Mouse (Mus musculus): Measurements from ENCODE around the gene 4930442H23Rik. TPM values are rescaled to one million over a fixed set of nuclear protein-coding genes. Genes with fewer than 3 reads are reported as not detected.
"Not testable (repeated sequence)": the region's sequence is repeated elsewhere in the genome, so short reads cannot be mapped to it uniquely, and the experiment has no call there.

The 4930442H23Rik gene
- total and polyA plus RNA-seq, 2 experiments from 2014 or later: not detected

DNA sequence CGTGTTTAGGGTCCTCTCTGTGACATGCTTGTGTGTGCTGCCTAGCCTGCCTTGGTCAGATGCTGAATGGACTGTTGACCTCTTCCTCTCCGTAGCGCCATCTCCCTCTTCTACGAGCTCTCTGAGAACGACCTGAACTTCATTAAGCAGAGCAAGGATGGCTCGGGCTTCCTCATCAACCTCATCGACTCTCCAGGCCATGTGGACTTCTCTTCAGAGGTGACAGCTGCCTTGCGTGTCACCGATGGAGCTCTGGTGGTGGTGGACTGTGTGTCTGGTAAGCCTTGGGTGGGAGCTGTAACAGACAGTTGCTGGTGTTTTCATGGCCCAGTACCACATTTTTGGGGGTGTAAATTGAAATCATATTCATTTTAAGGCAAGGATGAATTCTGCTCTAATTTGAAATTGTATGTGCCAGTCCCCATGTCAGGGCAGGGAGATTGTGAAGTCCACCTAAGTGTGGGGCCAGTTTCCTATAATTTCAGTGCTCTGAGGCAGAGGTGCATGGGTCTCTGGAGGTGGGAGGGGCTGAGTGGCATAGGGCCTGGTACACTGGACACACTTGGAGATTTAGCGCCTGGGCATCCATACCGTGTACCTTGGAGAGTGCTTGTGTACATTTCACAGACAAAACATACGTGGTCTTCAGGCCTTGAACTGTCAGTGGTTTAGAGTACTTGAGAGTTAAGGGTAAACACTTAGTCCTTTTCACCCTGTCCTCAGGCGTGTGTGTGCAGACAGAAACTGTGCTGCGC is 5.5 kb downstream of the 4930442H23Rik start:
- Histone ChIP-seq H3K4me3 (ENCODE audit: low read depth, low read length) (peak overlapping the region; percentile 88), H3K36me3 (ENCODE audit: insufficient read depth, low read length) (peaks cover 39% of the 10 kb centered on the region), H3K4me1 (ENCODE audit: insufficient read depth, low read length) (no peaks in the 10 kb centered on the region), H3K27ac (ENCODE audit: low read depth, low read length) (no peak overlapping the region), H3K9ac (replicated peaks; ENCODE audit: low read length, poor library complexity, severe bottlenecking) (peak overlapping the region; percentile 94; the same call in 1 of the 2 replicates), H3K9me3 (ENCODE audit: low read length) (no peaks in the 10 kb centered on the region), H3K27me3 (ENCODE audit: insufficient read depth, low read length) (no peaks in the 10 kb centered on the region), H3K4me2 (ENCODE audit: low read depth, low read length, poor library complexity, severe bottlenecking) (peak overlapping the region; percentile 60)
- no peak for DNase-seq (ENCODE audit: low spot score)
- no peak for TF ChIP-seq CTCF (IDR thresholded peaks at IDR 0.05)
- WGBS: 71% methylated on average over 14 of the region's 14 CpGs
- ATAC-seq (ENCODE audit: low FRiP score): no peak

DNA sequence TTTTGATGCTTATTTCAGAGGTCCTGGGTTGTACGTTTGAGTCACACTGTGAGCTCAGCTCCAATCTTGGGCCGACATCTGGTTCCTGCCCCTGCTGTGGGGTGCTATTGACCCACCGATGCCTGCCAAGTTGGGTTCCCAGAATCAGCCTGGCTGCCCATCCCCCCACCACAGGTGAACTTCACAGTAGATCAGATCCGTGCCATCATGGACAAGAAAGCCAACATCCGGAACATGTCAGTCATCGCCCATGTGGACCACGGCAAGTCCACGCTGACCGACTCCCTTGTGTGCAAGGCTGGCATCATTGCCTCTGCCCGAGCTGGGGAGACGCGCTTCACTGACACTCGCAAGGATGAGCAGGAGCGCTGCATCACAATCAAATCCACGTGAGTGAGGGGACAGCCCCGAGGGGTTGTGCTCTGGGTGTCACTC is 6.1 kb downstream of the 4930442H23Rik start:
- H3K9me3 ChIP-seq (ENCODE audit: low read length): no peaks in the 10 kb centered on the region
- no peaks in the 10 kb centered on the region for H3K27me3 ChIP-seq (ENCODE audit: insufficient read depth, low read length)
- peaks cover 39% of the 10 kb centered on the region for H3K36me3 ChIP-seq (ENCODE audit: insufficient read depth, low read length)
- peak overlapping the region; percentile 60 for H3K4me2 ChIP-seq (ENCODE audit: low read depth, low read length, poor library complexity, severe bottlenecking)
- no peak for TF ChIP-seq CTCF (IDR thresholded peaks at IDR 0.05)
- H3K9ac ChIP-seq (replicated peaks; ENCODE audit: low read length, poor library complexity, severe bottlenecking): peak overlapping the region; percentile 94
- DNase-seq (ENCODE audit: low spot score) (no peak), ATAC-seq (ENCODE audit: low FRiP score) (no peak)
- H3K4me1 ChIP-seq (ENCODE audit: insufficient read depth, low read length): no peaks in the 10 kb centered on the region
- 10% methylated on average over 16 of the region's 16 CpGs for WGBS
- H3K4me3 ChIP-seq (ENCODE audit: low read depth, low read length): peak overlapping the region; percentile 88
- no peak overlapping the region for H3K27ac ChIP-seq (ENCODE audit: low read depth, low read length)

DNA sequence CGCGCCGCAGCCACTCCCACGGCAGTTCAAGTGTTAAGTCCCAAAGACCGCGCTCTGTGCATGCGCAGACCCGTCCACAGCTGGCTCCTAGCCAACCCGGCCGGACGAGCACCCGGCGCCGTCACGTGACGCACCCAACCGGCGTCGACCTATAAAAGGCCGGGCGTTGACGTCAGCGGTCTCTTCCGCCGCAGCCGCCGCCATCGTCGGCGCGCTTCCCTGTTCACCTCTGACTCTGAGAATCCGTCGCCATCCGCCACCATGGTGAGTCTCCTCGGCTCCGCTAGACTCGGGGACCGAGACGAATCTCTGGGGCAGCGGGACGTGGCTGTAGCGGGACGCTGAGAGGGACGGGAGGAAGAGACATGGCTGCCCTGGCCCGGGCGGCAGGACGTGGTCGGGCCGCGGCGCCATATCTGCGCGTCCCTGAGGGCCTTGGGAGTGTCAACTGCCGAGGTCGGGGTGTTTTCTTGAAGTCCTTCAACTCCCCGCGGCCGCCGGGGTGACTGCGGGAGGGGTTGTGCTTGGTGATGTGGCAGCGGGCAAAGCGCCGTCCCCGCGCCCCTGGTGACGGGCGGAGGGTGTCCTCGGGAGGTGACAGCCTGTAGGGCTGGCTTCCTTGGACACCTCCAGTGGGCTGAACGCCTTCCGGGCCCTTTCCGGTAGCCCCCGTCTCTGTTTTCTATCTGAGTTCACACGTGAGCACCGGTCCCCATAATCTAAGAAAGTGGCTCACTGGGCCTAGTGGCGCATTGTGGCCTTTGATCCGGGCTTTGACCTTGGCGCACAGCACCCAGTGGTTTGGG is 7.0 kb downstream of the 4930442H23Rik start, which contains the start of gene Eef2:
Gene Eef2, plus strand, starts transcription at position 166 of the 806 bp plus-strand sequence.
- H3K27ac ChIP-seq (ENCODE audit: low read depth, low read length): peak within 1 kb of the TSS; percentile 94
- H3K4me3 ChIP-seq (ENCODE audit: low read depth, low read length): peak within 1 kb of the TSS; percentile 88
- peak within 1 kb of the TSS; percentile 94 for H3K9ac ChIP-seq (replicated peaks; ENCODE audit: low read length, poor library complexity, severe bottlenecking)
- H3K9me3 ChIP-seq (ENCODE audit: low read length): no peaks in the 10 kb centered on the region
- DNase-seq (ENCODE audit: low spot score) (peak; percentile 98), ATAC-seq (ENCODE audit: low FRiP score) (peak; percentile 77)
- H3K4me1 ChIP-seq (ENCODE audit: insufficient read depth, low read length): no peaks in the 10 kb centered on the region
- WGBS: under 1% methylated on average over 76 of the region's 77 CpGs
- TF ChIP-seq CTCF (IDR thresholded peaks at IDR 0.05): no peak
- no peaks in the 10 kb centered on the region for H3K27me3 ChIP-seq (ENCODE audit: insufficient read depth, low read length)
- peak within 1 kb of the TSS; percentile 60 for H3K4me2 ChIP-seq (ENCODE audit: low read depth, low read length, poor library complexity, severe bottlenecking)
- H3K36me3 ChIP-seq (ENCODE audit: insufficient read depth, low read length): peaks cover 35% of the 10 kb centered on the region

DNA sequence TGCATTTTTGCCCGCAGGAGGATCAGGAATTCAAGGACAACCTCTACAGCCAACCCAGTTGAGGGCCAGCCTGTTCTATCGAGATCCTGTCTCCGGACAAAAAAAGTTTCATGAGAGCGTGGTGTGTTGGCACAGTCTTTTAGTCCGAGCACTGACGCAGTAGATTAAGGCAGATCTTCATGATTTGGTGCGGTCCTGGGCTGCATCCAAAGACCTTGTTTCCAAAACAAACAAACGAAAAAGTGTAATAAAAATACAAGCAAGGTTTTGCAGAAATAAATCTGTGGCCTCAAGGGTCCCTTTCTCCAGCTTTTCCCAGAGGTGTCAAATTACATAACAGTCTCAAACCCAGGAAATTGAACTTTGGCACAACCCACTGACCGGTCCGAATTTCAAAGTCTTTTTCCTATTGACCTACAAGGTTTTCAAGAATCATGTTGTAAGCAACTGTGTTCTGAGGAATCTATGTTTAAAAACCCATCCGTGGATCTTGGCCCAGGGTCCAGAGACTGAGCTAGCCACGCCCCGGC is 7.6 kb downstream of the 4930442H23Rik start:
- peak overlapping the region; percentile 60 for H3K4me2 ChIP-seq (ENCODE audit: low read depth, low read length, poor library complexity, severe bottlenecking)
- peak overlapping the region; percentile 58 for H3K27ac ChIP-seq (ENCODE audit: low read depth, low read length)
- H3K4me1 ChIP-seq (ENCODE audit: insufficient read depth, low read length): no peaks in the 10 kb centered on the region
- TF ChIP-seq CTCF (IDR thresholded peaks at IDR 0.05): no peak
- no peaks in the 10 kb centered on the region for H3K27me3 ChIP-seq (ENCODE audit: insufficient read depth, low read length)
- H3K36me3 ChIP-seq (ENCODE audit: insufficient read depth, low read length): peaks cover 29% of the 10 kb centered on the region
- ATAC-seq (ENCODE audit: low FRiP score) (no peak), DNase-seq (ENCODE audit: low spot score) (no peak)
- 4% methylated on average over 13 of the region's 13 CpGs for WGBS
- peak overlapping the region; percentile 2; the same call in 1 of the 2 replicates for H3K9ac ChIP-seq (replicated peaks; ENCODE audit: low read length, poor library complexity, severe bottlenecking)
- no peaks in the 10 kb centered on the region for H3K9me3 ChIP-seq (ENCODE audit: low read length)
- peak overlapping the region; percentile 88 for H3K4me3 ChIP-seq (ENCODE audit: low read depth, low read length)

DNA sequence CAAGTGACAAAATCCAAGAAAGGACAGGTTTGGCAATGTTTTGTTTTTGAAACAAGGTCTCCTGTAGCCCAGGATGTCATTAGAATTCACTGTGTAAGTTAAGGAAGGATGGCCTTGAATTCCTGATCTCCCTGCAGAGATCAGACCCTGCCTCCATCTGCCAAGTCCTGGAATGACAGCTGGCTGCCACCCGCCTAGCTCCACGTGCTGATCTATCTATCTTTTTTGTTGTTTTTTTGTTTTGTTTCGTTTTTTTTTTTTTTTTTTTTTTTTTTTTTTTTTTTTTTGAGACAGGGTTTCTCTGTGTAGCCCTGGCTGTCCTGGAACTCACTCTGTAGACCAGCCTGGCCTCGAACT is 8.3 kb downstream of the 4930442H23Rik start:
- 8% methylated on average over 4 of the region's 4 CpGs for WGBS

More for the DNA sequence above, 8.3 kb downstream of the 4930442H23Rik start:
- peak; percentile 70 for DNase-seq (ENCODE audit: low spot score)
- Histone ChIP-seq H3K36me3 (ENCODE audit: insufficient read depth, low read length) (peaks cover 23% of the 10 kb centered on the region), H3K27ac (ENCODE audit: low read depth, low read length) (peak overlapping the region; percentile 91), H3K4me2 (ENCODE audit: low read depth, low read length, poor library complexity, severe bottlenecking) (peak overlapping the region; percentile 60), H3K4me3 (ENCODE audit: low read depth, low read length) (peak overlapping the region; percentile 35)
- not testable (repeated sequence) for H3K4me1 ChIP-seq (ENCODE audit: insufficient read depth, low read length); ATAC-seq (ENCODE audit: low FRiP score); H3K9ac ChIP-seq (replicated peaks; ENCODE audit: low read length, poor library complexity, severe bottlenecking); H3K9me3 ChIP-seq (ENCODE audit: low read length); H3K27me3 ChIP-seq (ENCODE audit: insufficient read depth, low read length)

All from midbrain, postnatal 0 days (tissue).